Mouse (Mus musculus) urinary bladder, postnatal 25 days (tissue): ENCODE data around the gene Olfr419.

Experiments
- DNase-seq: peaks from one replicate; pipeline ENCODE4 v3.0.0; 2022; ENCODE audit warnings: low spot score

Olfr419 gene

GRCm38 (mm10) chr1:174251961-174252360 is at the start of gene Olfr419:
Gene Olfr419, minus strand, starts transcription at chr1:174252061.
- DNase-seq = no peak

GRCm38 (mm10) chr1:174270643-174271042 is 18.8 kb upstream of the Olfr419 start:
- DNase-seq = no peak

- DNase-seq = no peak
Observed at GRCm38 (mm10) chr1:174269162-174269561, 17.3 kb upstream of the Olfr419 start.

- no peak for DNase-seq
Observed at GRCm38 (mm10) chr1:174267816-174268215, 16.0 kb upstream of the Olfr419 start.

GRCm38 (mm10) chr1:174250376-174250775 is 1.5 kb downstream of the Olfr419 start:
- DNase-seq = no peak

GRCm38 (mm10) chr1:174247170-174247569 is 4.7 kb downstream of the Olfr419 start:
- no peak for DNase-seq

- DNase-seq = no peak
Observed at GRCm38 (mm10) chr1:174246080-174246479, 5.8 kb downstream of the Olfr419 start.

- no peak for DNase-seq
Observed at GRCm38 (mm10) chr1:174244621-174245020, 7.2 kb downstream of the Olfr419 start.

- no peak for DNase-seq
Observed at GRCm38 (mm10) chr1:174239916-174240315, 11.9 kb downstream of the Olfr419 start.

- no peak for DNase-seq
Observed at GRCm38 (mm10) chr1:174216528-174217204, 35.2 kb downstream of the Olfr419 start.

- no peak for DNase-seq
Observed at GRCm38 (mm10) chr1:174215270-174216038, 36.4 kb downstream of the Olfr419 start.

- DNase-seq = no peak
Observed at GRCm38 (mm10) chr1:174212286-174212685, 39.6 kb downstream of the Olfr419 start.

- no peak for DNase-seq
Observed at GRCm38 (mm10) chr1:174204699-174205098, 47.2 kb downstream of the Olfr419 start.
